Mouse (Mus musculus) erythroid progenitor cell, adult 5-6 weeks (primary cell): ENCODE measurements around the gene Csnk1e. TPM values are rescaled to one million over a fixed set of nuclear protein-coding genes. Genes with fewer than 3 reads are reported as not detected.

Source experiments
- ATAC-seq: replicated peaks from 2 replicates; pipeline ENCODE4 v1.8.0; 2016; ENCODE audit warnings: moderate number of reproducible peaks, mild to moderate bottlenecking, moderate TSS enrichment, inconsistent platforms; ENCODE audit not compliant: poor library complexity, low FRiP score, severe bottlenecking
- total RNA-seq, 2 experiments: library from RNA; stranded (forward) in 1 of 2; stranded (reverse) in 1 of 2; fragments of 150-400 nt in 1 of 2; fragments of 186-747, 209-891 nt in 1 of 2; gene quantifications; 2 replicates each; pipeline versions ENCODE4 v1.2.3 to v1.2.4; 2015 to 2017; ENCODE audit warnings: low replicate concordance in 2 of 2

Csnk1e gene
- total RNA-seq, 2 experiments from 2014 or later: 2.9 to 18.9 TPM

DNA sequence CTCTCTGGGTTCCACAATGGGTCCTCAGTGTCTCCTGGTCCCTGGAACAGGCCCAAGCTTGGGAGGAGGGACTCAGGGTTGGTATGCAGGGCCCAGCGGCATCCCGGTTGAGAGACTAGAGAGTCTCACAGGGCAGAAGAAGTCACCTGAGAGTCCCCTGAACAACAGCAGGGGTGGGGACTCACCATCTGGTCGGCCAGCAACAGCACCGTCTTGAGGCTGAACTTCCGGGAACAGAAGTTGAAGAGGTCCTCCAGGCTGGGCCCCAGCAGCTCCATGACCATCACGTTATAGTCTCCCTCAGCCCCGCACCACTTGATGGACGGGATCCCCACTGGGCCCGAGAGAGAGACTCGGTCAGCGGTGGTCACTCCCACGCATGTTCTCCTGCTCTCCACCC is 25.8 kb downstream of the Csnk1e start:
- no peak for ATAC-seq

DNA sequence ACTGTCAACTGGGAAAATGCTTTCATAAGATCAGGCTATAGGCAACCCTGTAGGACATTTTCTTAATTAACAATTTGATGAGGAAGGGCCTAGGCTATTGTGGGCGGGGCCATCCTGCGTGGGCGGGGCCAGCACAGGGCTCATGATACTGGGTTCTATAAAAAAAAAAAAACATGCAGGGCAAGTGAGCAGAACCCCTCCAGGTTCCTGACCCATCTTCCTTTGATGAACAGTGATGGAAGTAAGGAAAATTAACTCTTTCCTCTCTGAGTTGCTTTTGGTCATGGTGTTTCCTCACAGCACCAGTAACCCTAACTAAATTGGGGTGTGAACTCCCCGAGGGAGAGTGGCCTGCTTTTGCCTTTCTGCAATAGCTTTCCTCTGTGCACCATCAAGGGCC is 26.8 kb downstream of the Csnk1e start:
- no peak for ATAC-seq

DNA sequence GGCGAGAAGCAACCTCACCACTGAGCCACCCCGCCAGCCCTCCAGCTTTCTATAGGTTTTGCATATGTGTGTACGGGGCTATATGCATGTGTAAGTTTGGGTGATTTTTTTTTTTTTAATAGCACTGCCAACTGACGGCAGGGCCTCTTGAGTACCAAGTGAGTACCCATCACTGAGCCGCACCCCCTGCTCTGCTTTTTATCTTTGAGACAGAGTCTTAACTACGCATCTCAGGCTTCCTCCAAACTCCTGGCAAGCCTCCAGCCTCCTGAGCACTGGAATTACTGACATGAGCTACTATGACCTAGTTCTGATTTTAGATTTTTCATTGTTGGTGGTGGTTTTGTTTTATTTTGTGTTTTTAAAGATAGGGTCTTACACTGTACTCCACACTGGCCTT is 27.9 kb downstream of the Csnk1e start:
- ATAC-seq: no peak

DNA sequence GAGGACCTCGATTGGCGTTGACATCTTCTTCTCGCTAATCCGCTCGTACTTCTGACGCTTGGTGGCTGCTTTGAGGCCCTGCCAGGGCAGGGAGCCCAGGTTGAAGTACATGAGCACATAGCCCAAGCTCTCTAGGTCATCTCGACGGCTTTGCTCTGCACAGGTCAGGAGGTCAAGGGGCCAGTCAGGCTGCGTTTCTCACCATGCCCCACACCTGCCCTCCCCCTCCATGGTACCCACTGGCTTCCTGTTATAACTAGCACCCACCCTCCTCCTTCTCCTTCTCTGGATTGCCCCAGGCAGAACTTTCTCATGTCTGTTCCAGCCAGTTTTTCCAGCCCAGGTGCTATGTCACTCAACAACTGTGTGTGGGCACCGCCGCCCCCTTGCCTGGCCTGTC is 29.9 kb downstream of the Csnk1e start:
- ATAC-seq: no peak

DNA sequence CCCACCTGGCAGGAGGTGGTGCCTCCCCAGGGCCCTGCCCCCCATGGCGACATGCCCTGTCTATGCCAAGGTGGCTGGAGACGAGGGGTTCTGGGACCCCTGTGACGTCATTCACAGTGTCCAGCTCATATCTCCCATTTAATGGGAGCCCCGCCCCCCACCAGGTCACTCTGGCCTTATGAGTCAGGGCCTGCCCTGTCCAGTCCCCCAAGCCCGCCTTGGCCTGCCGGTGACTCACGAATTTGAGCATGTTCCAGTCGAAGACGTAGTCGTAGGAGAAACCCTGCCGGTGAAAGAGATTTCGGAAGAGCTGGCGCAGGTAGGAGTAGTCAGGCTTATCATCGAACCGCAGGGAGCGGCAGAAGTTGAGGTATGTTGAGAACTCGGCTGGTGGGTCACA is 30.8 kb downstream of the Csnk1e start:
- no peak for ATAC-seq

DNA sequence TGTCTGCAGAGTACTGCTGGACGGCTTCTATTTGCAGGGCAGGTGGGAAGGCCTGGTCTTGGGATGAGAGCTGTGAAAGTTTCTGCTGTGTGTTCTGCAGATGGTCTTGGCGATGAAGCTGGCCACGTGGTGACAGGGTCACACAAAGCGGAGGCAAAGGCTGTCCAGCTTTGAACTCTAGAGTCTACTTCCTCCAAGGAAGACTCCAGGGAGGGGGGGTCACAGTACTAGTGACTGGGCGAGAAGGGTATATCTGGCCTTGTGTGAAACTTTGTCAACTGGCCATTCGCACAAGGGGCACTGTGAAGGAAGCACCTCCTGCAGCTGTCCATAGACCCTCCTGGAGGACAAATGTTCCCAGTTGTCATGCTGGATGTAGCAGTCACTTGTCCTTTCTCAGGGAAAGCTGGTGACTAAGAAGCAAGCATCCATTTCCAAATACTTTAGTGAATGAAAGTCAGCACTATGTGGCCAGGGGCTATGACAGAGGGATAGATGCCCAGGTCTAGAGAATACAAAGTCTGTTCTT is 32.6 kb downstream of the Csnk1e start:
- no peak for ATAC-seq

DNA sequence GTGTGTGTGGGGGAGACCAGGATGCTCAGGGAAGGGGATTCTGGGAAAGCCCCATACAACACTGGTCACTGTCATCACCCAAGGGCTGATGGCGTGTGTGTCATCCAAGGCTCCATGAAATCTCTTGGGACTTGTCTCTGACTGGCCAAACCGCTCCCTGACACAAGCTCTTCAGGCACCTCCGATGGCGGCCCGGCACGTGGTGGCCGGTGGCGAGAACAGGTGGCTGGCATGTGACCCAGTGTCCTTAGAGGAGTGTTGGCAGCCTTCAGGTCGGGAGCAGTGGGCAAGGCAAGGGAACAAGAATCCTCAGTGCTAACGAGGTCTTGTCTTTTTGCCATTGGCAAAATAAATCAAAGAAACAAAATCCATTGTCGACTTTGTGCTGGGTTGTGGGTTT is 36.7 kb downstream of the Csnk1e start:
- ATAC-seq: no peak

DNA sequence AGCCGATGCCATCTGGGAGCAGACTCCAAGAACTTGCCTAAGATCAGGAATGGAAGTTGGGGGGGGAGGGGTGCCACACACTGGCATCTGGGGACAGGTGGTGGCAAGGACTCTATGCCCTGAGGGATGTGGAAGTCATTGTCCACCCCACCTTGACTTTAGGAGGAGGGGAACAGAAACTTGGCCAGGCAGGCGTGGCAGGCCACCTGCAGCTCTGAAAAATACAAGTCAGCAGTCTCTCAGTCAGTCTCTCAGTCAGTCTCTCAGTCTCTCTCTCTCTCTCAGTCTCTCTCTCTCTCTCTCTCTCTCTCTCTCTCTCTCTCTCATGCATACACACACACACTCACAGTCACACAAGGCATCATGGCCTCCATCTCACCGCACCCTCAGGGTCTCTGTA is 37.1 kb downstream of the Csnk1e start:
- no peak for ATAC-seq

DNA sequence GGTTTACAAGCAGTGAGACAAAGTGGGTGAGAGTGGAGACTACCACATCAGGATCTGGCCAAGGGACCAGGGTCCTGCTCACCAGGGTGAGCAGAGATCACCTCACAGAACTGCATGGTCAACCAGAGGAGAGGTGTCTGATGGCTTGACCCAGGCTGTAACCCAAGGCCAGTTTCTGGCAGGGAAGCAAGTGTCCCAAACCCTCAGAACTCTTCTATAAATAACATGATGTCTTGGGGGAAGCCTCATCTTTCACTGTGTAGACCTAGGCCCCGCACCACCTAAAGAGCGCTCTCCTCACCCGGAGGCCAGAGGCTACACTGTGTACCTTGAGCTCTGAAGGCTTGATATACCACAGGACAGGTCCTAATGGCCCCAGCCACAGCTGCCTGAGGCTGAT is 38.0 kb downstream of the Csnk1e start:
- no peak for ATAC-seq

DNA sequence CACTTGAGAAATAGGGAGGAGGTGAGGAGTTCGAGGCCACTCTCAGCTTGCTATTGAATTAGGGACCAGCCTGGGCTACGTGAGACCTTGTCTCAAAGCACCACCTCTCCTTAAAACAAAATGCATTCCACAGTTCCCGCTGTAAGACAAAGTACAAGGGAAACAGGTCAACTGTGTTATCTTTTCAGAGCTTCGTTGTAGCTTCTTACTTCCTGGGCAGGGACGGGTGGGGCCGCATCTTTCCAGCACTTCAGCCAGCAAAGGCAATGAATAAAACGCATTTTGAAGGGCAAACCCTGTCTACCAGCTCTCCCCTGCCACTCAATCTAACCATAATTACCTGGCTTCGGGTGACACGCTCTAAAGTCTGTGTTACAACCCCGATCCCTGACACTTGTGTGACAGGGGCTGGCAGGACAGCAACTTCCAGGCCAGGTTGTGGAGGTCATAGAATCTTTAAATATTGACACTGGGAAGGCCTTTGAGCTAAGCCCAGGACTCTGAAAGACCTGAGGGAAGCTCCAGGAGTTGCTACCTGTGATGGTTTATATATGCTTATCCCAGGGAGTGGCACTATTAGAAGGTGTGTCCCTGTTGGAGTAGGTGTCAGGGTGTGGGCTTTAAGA is 38.8 kb downstream of the Csnk1e start:
- ATAC-seq: no peak

DNA sequence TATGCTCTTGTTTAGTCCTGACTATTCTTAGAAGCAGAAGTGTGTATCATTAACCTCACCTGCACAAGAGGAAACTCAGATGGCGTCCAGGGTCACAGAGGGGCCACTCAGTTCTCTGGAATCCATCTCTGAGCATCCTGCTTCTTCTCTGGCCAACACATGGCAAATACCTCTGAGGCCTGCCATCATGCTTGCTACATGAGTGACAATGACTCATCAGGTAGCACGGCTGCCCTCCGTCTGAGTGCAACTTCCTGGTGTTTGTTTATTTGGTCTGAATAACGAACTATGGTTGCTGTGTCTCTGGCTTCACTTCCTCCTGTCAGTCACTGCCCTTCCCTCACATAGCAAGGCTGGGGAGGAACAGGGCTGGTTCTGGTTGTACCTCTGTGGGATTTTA is 40.9 kb downstream of the Csnk1e start:
- no peak for ATAC-seq

DNA sequence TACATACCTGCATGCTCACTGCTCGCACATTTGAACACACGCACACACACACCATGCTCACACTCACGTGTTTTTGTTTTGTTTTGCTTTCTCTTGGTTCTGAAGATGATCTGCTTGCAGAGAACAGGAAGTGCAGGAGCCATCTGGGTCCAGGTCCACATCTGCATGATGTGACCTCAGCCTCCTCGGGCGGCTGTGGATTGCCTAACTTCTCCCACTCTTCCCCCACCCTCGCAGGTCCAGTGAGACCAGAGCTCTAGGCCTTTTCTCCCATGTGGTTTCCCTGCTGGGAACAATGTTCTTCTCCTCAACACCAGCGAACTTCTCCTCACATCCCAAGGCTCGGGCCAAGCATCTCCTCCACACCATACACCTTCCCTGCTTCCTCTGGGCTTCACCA is 41.6 kb downstream of the Csnk1e start:
- ATAC-seq: no peak

DNA sequence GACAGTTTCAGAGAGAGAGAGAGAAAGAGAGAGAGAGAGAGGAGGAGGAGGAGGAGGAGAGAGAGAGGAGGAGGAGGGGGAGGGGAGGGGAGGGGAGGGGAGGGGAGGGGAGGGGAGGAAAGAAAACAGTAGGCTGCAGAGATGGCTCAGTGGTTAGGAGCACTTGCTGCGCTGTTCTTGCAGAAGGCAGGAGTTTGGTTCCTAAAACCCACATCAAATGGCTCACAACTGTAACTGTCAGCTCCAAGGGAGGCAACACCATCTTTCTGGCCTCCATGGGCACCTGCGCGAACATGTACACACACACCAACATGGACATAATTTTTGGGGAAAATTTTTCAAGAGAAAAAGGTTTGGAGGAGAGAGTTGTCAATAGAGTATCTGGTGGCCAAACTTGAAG is 42.2 kb downstream of the Csnk1e start:
- no peak for ATAC-seq

DNA sequence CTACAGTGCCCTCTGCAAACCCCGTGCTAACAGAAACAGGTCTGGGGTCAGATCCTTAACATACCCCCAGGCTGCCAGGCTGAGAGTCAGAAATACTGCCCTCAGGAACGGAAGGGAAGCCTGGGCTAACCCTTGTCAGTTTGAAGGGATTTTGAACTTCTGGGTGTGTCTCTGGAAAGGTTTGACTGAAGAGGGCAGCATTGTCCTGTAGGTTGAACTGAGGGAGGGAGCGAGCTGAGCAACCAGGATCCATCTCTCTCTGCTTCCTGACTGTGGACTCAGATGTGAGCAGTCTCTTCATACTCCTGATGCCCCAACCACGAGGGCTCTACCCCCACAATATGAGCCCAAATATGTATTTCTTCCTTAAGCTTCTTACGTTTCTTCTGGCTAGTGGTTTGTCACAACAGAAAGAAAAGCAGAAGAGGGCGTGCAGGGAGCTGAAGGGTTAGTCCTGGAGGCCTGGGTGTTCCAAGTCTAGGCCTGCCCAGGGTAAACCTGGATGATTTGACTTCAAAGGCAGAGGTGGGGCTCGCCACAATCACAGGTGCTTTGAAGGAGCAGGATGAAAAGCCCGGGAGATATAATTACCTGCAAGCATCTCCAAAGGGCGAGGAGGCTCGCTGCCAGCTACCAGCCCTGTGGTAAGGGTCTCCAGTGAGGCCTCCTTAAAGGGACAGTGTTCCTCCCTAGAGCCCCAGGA is 43.9 kb downstream of the Csnk1e start:
- no peak for ATAC-seq

DNA sequence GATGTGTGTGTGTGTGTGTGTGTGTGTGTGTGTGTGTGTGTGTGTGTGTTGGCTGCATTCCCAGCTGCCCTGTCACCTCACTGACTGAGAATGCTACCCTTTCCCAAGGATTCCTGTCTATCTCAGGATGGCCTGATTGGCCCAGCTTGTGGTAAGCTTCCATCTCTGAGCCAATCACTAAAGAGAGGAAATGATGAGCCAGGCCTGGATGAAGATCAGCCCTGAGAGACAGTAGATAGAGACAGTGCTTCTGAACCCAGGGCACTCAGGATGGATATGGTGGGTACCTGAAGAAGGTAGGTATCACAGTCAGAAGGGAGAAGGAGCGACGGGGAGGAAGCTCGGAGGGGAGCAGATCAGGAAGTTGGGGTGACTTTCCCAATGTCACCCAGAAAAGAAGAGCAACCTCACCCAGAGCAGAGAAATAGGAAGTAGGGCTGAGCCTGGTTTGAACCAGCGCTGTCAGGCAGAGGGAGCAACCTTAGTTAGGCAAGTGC is 46.2 kb downstream of the Csnk1e start:
- no peak for ATAC-seq

DNA sequence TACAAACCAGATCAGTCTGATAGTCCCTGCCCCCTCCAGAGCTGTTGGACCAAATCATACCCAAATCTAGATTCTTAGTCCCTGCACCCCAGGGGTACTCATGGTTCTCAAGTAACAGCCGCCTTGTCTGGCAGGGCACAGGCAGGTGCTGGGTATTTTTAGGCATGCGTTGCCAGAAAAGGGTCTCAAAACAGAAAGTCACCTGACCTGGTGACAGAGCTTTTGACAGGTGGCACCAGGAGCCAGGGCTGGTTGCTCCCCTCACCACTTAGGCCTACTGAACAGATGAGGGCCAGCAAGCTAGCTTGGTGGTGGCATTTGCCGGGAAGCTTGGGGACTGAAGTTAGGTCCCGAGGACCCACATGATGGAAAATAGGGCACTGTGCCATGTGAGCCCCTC is 48.8 kb downstream of the Csnk1e start:
- ATAC-seq: no peak

DNA sequence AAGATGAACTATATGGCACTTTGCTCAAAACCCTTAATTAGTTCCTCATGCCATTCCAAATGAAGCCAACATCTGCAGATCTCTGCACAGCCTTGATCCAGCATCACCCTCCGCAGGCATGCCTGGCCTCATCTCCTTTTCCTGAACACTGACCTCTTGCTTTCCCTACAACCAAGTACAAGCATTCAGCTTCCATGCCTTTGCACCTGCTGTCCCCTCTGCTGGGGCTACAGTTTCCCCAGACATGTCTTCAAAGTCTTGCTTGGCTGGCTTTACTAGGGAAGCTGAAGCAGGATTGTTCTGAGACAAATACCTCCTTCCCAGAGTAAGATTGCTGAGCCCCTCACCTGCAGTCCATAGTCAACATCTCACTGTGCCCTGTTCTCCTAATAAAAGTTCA is 51.1 kb downstream of the Csnk1e start:
- ATAC-seq: no peak

DNA sequence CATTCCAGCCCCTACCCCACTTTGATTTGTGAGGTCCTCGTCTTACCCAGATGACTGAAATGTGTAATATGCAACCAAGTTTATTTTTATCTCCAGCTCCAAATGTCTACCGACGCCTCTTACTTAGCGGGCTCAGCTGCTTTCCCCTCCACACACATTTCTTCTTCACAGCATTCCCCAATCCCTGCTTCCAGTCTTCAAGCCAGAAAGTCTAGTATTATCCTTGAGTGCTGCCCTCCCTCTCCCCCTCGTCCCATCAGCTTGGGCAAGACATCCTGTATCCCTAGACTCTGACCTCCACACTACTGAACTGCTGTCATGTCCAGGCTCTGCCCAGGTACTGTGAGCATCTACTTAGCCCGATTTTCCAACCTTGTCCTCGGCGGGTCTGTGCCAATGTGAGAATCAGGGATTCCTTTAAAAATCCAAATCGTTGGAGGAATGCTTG is 51.6 kb downstream of the Csnk1e start:
- ATAC-seq: no peak

DNA sequence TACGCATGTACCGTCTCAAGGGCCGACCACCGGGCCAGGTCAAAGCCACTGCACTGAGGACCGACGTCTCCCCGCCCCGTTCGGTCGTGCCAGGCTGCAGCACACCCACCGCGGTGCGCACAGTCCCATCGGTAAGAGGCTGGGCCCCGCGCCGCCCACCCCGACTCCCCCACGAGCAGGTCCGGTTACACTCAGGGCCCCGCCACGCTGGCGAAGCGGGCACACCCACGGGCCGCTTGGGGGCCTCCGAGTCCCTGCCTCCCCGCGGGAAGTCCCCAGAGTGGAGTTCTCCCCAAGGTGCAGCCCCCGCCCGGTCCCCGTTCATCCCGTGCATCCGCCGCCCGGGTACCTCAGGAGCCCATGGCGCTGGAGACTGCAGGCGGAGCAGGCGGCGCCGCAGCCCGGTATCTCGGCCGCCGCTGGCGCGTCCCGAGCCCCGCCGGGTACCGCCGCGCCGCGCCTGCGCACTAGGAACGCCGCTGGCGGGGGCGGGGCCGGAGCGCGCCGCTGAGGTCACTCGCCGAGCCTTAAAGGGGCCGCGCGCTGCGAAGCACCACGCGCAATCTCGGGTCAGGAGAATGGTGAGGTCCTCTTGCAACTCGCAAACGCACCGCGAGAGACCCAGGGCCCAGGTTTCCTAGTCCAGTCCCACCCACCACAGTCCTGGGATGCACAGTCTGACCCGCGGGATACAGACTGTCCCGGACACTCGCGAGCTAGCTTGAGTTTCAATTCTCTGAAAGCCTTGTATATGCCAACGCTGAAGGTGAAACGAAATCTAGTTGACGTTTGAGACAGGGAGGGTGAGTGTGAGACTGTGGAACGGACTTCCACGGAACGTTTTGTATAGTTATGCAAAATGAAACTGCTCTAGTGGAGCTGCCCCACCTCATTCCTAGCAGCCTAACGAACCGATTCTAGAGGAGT is 52.3 kb downstream of the Csnk1e start, which contains the start of gene Tmem184b:
Tmem184b (minus strand) TSS at position 734 of the 927 bp plus-strand sequence.
- peak; percentile 92 for ATAC-seq

DNA sequence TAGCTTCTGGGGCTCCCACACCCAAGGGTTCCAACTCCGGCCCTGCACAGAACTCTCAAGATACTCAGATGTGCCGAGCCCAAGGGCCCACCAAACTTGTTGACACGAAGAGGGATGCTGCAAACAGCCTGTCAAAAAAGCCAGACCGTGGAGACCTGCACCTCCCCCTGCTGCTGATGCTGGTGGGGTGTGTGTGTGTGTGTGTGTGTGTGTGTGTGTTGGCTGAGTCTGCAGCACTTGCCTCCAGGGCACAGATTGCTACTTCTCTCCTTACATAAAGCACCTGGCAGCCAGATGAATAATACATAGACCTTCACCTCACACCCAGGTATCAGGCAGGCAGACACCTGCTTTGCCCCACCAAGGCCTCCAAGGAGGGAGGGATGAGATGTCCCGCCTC is 53.2 kb downstream of the Csnk1e start:
- ATAC-seq: no peak
